Mouse (Mus musculus): ENCODE data around the gene Ncf1.

GRCm38 (mm10) chr5:134178536-134178935, 50.9 kb downstream of the Ncf1 start:
- TF ChIP-seq CTCF (IDR thresholded peaks at IDR 0.05) = no peak
- TF ChIP-seq POLR2A (IDR thresholded peaks at IDR 0.05; ENCODE audit: insufficient read depth, low read depth, low read length) = no peak
- TF ChIP-seq EP300 (IDR thresholded peaks at IDR 0.05; ENCODE audit: insufficient read depth, low read depth, low read length) = no peak
